Mouse (Mus musculus) lung, adult 18-20 months (tissue): ENCODE data around the gene Vmn1r49.
"Not testable (repeated sequence)": the region's sequence is repeated elsewhere in the genome, so short reads cannot be mapped to it uniquely, and the experiment has no call there.

ENCODE experiments used
- DNase-seq, 2 experiments: peaks; one replicate each; pipeline ENCODE4 v3.0.0; 2022; ENCODE audit warnings: mixed read lengths in 2 of 2

Gene Vmn1r49

DNA sequence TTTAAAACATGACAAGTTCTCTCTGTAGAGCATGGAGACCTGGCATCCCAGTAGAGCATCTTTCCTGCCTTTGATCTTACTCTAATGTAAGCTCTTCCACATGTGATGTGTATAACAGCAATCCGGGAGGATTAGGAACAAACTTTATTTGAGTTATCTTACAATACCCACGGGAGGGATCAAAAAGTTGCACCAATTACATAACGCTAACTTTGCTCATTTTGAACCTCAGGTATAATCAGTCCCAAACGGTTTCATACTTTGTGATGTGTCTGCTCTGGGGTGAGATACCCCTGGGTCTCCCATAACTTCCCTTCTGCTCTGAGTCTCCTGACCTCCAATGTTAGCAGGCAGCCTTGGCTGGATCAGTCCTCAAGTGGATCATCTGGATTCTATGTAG lies at the start of gene Vmn1r49:
Vmn1r49 (minus strand) TSS at position 101 of the 400 bp plus-strand sequence.
- no peak for DNase-seq

DNA sequence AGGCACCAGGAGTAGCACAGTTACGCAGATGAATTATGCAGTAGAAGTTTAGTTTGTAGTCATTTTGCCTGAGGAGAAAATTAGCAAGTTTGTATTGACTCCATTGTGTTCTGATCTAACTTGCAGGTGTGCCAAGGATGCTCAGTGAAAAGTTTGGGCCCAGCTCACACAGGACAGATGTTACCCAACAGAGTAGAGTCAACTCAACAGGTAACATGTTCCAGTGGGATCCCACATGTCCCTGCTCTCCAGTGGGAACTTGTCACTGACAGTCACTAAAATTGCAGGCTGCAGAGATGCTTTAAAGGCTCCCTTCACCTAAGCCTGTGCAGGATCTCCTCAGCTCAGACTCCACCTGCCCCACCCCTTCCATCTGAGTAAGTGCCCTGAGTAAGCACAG lies 44.0 kb upstream of the Vmn1r49 start, which contains the start of gene Vmn1r51:
Vmn1r51 (plus strand) TSS at position 301 of the 400 bp plus-strand sequence.
- not testable (repeated sequence) for DNase-seq

DNA sequence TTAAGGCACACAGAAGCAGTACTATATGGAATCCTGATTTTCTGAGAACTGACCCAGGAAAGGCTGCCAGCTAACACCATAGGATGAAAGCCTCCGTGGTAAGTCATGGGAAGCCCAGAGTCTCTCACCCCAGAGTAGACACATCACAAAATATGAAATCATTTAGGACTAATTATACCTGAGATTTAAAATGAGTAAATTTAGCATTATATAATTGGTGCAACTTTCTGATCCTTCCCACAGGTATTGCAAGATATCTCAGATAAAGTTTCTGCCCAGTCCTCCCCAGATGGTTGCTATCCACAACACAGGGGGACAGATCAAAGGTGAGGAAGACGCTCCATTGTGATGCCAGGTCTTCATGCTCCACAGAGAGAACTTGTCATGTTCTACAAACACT lies 22.8 kb upstream of the Vmn1r49 start, which contains the start of gene Vmn1r50:
Vmn1r50 (plus strand) TSS at position 301 of the 400 bp plus-strand sequence.
- no peak for DNase-seq

DNA sequence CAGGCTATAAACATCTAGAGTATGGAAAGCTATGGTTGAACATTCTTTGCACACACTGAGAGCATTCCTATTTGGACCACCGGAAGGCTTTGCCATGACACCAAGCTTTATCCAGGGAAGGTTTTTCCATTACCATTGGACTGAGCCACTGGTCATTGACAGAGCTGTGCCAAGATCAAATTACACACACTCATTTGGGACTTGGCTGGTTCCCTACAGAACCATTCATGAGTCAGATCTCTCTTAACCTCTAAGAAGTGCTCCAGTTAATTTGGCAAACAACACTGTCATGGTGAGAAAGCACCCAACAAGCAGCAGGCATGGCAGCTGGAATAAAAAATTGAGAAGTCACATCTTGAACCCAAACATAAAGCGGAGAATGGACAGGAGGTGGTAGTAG lies 22.3 kb upstream of the Vmn1r49 start:
- no peak for DNase-seq

DNA sequence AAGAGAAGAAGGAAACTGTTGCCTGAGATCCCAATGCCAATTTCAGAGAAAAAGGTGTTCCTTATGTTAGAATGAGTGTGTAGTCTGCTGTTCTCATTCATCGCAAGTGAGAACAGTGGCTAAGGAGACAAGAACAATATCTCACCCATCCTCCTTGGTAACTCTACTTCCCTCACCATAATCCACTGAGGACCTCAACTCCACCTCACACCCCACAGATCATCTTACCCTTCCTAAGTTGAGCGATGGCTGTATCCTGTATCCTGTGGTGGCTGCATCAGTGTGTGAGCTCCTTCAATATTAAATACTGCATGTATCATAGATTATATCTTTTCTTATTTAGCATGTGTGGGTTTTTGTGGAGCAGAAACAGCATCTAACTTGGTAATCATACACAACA lies 41.6 kb downstream of the Vmn1r49 start, which contains the start of gene Vmn1r48:
Vmn1r48 (minus strand) TSS at position 101 of the 400 bp plus-strand sequence.
- not testable (repeated sequence) for DNase-seq
